Mouse (Mus musculus): ENCODE measurements at regions not wholly inside any gene's neighbourhood (a gene's known extent, or its start where the extent isn't known, plus 50 kb on each side); places are given as distances from the start of the nearest gene placed in this dataset.

DNA sequence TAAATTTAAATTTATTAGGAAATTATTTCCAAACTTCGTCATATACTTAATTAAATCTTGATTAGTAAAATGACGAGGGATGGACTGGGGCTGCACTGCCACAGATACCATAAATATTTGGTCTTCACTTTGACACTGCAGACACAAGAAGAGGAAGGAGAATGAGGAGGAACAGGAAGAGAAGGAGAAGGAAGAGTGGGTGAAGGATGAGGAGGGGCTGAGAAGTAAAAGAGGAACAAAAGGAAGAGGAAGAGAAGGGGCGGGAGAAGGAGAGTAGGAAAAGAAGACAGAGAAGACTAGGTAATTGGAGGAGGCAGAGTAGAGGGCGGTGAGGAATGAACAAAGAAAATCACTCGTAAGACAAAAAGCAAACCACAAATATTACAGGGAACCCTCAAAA lies 556.9 kb upstream of the Mef2c start:
- H3K36me3 ChIP-seq (ENCODE audit: inconsistent target), result no peaks in the 10 kb centered on the region
- no peaks in the 10 kb centered on the region for H3K79me2 ChIP-seq (ENCODE audit: inconsistent target)
- H3K4me3 ChIP-seq (ENCODE audit: inconsistent target), result no peak overlapping the region
- no peak overlapping the region for H3K27ac ChIP-seq
- 81% methylated on average over 5 of the region's 5 CpGs for WGBS (ENCODE audit: missing documents)

DNA sequence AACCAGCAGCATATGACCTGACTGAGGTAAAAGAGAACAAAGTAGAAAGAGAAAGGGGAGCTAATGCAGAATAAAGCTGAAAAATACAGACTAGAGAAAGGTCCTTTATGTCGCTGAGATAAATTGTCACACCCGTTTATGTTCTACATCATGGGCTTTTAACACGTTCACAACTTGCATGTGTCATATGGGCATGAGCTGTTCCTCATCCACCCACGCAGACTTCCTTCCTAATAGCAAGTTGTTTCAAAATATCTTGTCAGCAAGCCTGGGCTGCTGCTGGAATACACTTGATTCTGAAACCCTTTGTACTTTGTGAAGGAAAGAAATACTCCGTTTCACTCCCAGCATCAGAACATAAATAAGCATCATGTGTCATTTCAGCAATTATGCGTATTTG lies 554.3 kb upstream of the Mef2c start:
- 13% methylated on average over 6 of the region's 6 CpGs for WGBS (ENCODE audit: missing documents)
- Histone ChIP-seq H3K27ac (peak overlapping the region; percentile 82), H3K4me3 (ENCODE audit: inconsistent target) (no peak overlapping the region), H3K36me3 (ENCODE audit: inconsistent target) (no peaks in the 10 kb centered on the region), H3K79me2 (ENCODE audit: inconsistent target) (no peaks in the 10 kb centered on the region)

DNA sequence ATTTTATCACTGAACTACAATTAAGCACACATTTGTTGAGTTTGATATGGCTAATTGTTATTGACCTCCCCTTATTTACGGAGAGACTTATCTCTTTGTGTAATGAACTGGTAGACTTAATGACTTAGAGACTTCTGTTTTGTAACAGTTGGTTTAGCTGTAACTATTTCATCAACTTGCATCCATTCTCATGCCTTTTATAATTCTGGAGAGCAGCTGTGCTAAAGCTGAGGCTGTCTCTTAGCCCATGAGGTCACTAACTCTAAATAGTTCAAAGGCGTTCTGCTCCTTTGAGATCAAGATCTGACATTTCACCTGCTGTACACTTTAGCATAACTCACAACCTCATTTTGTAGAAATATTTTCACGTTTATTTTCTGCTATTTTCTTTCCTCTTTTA lies 541.5 kb upstream of the Mef2c start:
- Histone ChIP-seq H3K79me2 (ENCODE audit: inconsistent target) (no peaks in the 10 kb centered on the region), H3K36me3 (ENCODE audit: inconsistent target) (no peaks in the 10 kb centered on the region), H3K4me3 (ENCODE audit: inconsistent target) (no peak overlapping the region), H3K27ac (no peak overlapping the region)
- WGBS (ENCODE audit: missing documents), result 79% methylated on average over 3 of the region's 3 CpGs

DNA sequence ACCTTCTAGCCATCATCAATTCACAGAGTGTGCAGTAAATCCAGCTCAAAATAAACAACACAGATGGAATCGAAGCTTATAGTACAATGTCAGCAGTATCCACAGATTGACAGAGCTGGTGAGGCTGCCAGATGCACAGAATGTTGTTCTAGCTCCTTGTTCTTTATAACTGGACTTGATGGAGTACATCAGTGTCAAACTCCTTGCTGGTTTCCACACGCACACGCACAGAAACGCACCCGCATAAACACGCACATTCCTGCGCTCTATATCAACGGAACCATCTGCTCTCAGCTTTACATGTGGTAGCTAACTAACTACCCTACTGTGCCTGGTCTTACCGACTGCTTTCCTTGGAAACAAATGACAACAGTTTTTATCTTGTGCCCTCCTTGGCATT lies 532.1 kb upstream of the Mef2c start:
- Histone ChIP-seq H3K79me2 (ENCODE audit: inconsistent target) (no peaks in the 10 kb centered on the region), H3K4me3 (ENCODE audit: inconsistent target) (no peak overlapping the region), H3K36me3 (ENCODE audit: inconsistent target) (no peaks in the 10 kb centered on the region), H3K27ac (no peak overlapping the region)
- WGBS (ENCODE audit: missing documents), result 93% methylated on average over 9 of the region's 9 CpGs

- Histone ChIP-seq H3K79me2 (ENCODE audit: inconsistent target) (no peaks in the 10 kb centered on the region), H3K4me3 (ENCODE audit: inconsistent target) (no peak overlapping the region), H3K36me3 (ENCODE audit: inconsistent target) (no peaks in the 10 kb centered on the region), H3K27ac (no peak overlapping the region)
- WGBS (ENCODE audit: missing documents), result 100% methylated on average over 1 of the region's 1 CpGs
Measured at GRCm38 (mm10) chr13:82974210-82974811, 529.5 kb upstream of the Mef2c start.

DNA sequence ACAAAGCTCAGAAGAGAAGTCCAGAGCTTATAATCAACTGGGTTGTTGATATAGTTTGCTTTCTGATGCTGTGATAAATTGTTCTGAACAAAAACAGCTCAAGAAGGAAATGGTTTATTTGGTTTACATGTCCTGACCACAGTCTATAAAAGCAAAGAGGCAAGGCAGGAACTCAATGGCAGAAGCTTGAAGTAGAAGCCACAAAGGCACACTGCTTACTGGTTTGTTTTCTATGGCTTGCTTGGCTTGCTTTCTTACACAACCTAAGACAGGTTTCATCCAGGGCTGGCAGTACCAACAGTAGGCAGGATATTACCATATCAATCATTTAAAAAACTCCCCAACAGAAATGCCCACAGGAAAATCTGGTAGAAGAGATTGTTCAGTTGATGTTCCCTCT lies 502.7 kb upstream of the Mef2c start:
- H3K27ac ChIP-seq, result no peak overlapping the region
- H3K79me2 ChIP-seq (ENCODE audit: inconsistent target), result no peaks in the 10 kb centered on the region
- H3K36me3 ChIP-seq (ENCODE audit: inconsistent target), result no peaks in the 10 kb centered on the region
- H3K4me3 ChIP-seq (ENCODE audit: inconsistent target), result no peak overlapping the region

DNA sequence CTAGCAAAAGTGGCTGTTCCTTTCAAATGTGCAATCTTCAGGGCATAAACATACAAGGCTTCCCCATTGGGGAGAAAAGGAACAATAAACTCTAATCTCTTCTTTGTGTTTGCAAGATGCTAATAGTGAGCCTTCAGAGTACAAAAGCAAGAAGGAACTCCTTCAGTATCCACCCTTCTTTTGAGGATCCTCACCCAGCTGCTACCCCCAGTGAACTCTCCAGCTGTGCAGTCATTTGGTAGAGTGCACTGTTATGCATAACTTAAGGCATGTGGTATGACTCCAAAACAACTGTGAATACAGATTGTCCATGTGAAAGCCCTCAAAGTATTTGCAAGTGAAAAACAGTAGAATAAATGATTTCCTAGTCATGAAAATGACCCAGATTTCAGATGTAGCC lies 487.1 kb upstream of the Mef2c start:
- no peak overlapping the region for H3K27ac ChIP-seq

DNA sequence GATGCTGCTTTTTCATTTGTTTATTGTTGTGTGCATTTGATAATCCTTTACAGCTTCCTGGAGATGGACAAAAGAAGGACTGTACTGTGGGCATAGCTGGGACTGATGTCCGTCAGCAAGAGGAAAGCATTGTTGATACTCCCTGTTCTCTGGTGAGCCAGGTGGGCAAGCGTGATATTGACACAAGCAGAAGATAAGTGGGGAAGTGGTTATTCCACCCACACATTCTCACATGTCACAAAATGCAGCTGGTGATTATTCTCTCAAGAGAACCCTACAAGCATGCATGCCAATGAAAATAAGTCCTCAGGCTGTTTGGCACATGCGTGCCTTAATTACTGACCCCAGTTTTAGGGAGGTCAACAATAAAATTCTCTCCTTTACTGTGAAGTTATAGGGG lies 483.0 kb upstream of the Mef2c start:
- no peaks in the 10 kb centered on the region for H3K36me3 ChIP-seq (ENCODE audit: inconsistent target)
- 60% methylated on average over 3 of the region's 3 CpGs for WGBS (ENCODE audit: missing documents)
- no peaks in the 10 kb centered on the region for H3K79me2 ChIP-seq (ENCODE audit: inconsistent target)
- H3K27ac ChIP-seq, result no peak overlapping the region
- no peak overlapping the region for H3K4me3 ChIP-seq (ENCODE audit: inconsistent target)

More for the DNA sequence above, 487.1 kb upstream of the Mef2c start:
- H3K4me3 ChIP-seq (ENCODE audit: inconsistent target), result no peak overlapping the region
- H3K36me3 ChIP-seq (ENCODE audit: inconsistent target), result no peaks in the 10 kb centered on the region
- no peaks in the 10 kb centered on the region for H3K79me2 ChIP-seq (ENCODE audit: inconsistent target)

GRCm38 (mm10) chr13:83023972-83024371 lies 479.9 kb upstream of the Mef2c start:
- 98% methylated on average over 4 of the region's 4 CpGs for whole genome bisulfite sequencing (ENCODE audit: missing documents)
- Histone ChIP-seq H3K79me2 (ENCODE audit: inconsistent target) (no peaks in the 10 kb centered on the region), H3K4me3 (ENCODE audit: inconsistent target) (no peak overlapping the region), H3K36me3 (ENCODE audit: inconsistent target) (no peaks in the 10 kb centered on the region), H3K27ac (no peak overlapping the region)

DNA sequence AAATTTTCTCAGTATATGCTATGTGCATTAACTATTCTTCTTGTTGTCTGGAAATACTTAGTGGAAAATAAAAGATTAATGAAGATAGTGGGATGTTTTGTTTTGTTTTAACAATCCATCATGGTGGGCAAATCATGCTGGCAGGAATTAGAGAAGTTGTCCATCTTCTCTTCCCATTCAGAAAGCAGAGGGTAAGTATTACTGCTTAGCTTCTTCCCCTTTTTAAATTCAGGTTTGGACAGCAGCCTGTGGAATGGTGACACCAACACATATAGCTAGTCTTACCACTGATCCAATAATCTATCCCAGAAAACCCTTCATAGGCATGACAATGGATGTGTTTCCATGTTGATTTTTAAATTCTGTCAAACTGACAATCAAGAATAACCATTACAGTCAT lies 467.9 kb upstream of the Mef2c start:
- no peaks in the 10 kb centered on the region for H3K79me2 ChIP-seq (ENCODE audit: inconsistent target)
- H3K36me3 ChIP-seq (ENCODE audit: inconsistent target), result no peaks in the 10 kb centered on the region
- no peak overlapping the region for H3K27ac ChIP-seq
- H3K4me3 ChIP-seq (ENCODE audit: inconsistent target), result no peak overlapping the region

DNA sequence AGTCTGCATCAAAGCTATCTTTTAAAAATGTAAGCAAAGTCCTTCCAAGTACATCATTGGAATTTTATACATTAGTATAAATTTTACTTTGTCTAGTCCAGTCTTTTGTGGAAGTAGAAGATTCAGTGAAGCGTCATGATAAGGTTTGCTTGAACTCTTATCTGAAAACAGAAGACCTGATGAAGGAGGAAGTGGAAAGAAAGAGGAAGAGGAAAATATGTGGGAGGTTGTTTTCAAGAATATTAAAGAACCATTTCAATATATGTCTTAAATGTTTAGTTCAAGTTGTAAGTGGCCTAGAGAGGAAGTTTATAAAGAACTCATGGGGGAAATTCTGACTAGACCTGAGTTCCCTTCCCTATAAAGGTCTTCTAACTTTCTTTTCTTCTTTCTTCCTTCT lies 462.3 kb upstream of the Mef2c start:
- Histone ChIP-seq H3K27ac (no peak overlapping the region), H3K79me2 (ENCODE audit: inconsistent target) (no peaks in the 10 kb centered on the region), H3K4me3 (ENCODE audit: inconsistent target) (no peak overlapping the region), H3K36me3 (ENCODE audit: inconsistent target) (no peaks in the 10 kb centered on the region)
- 10% methylated on average over 1 of the region's 1 CpGs for WGBS (ENCODE audit: missing documents)

- no peak overlapping the region for H3K4me3 ChIP-seq (ENCODE audit: inconsistent target)
- 93% methylated on average over 6 of the region's 6 CpGs for WGBS (ENCODE audit: missing documents)
- H3K36me3 ChIP-seq (ENCODE audit: inconsistent target), result no peaks in the 10 kb centered on the region
- H3K27ac ChIP-seq, result no peak overlapping the region
- H3K79me2 ChIP-seq (ENCODE audit: inconsistent target), result no peaks in the 10 kb centered on the region
Measured at GRCm38 (mm10) chr13:83045516-83045915, 458.3 kb upstream of the Mef2c start.

- 96% methylated on average over 2 of the region's 2 CpGs for WGBS (ENCODE audit: missing documents)
- Histone ChIP-seq H3K79me2 (ENCODE audit: inconsistent target) (no peaks in the 10 kb centered on the region), H3K4me3 (ENCODE audit: inconsistent target) (no peak overlapping the region), H3K36me3 (ENCODE audit: inconsistent target) (no peaks in the 10 kb centered on the region), H3K27ac (no peak overlapping the region)
Measured at GRCm38 (mm10) chr13:83045970-83046369, 457.9 kb upstream of the Mef2c start.

DNA sequence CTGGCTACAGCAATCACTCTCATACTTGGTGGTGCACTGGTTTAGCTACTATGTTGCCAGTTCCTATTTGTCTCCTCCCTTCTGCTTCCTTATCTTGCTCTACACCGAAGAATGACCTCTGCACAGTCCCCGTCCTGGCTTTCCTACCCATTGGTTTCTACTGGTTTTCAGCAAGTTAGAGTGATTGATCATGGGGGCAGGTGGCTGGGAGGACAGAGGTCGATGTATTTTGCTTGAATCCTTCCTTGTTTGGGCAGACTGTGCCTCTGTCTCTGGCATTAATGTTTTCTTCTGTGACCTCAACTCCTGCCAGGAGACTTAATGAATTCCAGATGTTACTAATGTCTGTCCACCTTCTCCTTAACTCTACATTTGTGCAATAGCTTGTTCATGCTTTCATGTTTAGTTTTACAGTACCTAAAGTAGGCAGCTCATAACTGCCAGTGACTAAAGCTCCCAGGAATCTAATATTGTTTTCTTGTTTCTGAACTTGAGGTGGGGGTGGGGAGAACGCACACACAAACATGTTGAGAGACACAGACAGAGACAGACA lies 457.2 kb upstream of the Mef2c start:
- WGBS (ENCODE audit: missing documents), result 87% methylated on average over 4 of the region's 4 CpGs
- H3K36me3 ChIP-seq (ENCODE audit: inconsistent target), result no peaks in the 10 kb centered on the region
- H3K79me2 ChIP-seq (ENCODE audit: inconsistent target), result no peaks in the 10 kb centered on the region
- H3K27ac ChIP-seq, result no peak overlapping the region
- no peak overlapping the region for H3K4me3 ChIP-seq (ENCODE audit: inconsistent target)

DNA sequence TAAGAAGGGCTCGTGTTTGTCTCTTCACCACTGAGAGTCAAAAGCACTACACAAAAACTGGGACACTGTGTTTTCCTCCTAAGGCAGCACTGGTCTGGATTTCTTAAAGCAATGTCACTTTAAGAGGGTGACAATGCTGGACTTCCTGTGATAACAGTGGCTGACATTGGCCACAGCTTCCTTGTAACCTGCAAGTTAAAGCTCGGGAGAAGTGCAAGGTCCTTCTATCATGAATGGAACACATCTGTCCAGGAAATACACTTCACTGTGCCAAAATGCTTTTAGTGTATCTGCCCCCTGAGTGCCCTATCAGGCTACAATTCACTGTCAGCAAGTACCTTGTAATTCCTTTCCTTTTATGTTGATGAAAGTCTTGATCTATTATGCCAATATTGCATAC lies 448.0 kb upstream of the Mef2c start:
- 51% methylated on average over 2 of the region's 2 CpGs for WGBS (ENCODE audit: missing documents)
- Histone ChIP-seq H3K36me3 (ENCODE audit: inconsistent target) (no peaks in the 10 kb centered on the region), H3K27ac (no peak overlapping the region), H3K4me3 (ENCODE audit: inconsistent target) (no peak overlapping the region), H3K79me2 (ENCODE audit: inconsistent target) (no peaks in the 10 kb centered on the region)

DNA sequence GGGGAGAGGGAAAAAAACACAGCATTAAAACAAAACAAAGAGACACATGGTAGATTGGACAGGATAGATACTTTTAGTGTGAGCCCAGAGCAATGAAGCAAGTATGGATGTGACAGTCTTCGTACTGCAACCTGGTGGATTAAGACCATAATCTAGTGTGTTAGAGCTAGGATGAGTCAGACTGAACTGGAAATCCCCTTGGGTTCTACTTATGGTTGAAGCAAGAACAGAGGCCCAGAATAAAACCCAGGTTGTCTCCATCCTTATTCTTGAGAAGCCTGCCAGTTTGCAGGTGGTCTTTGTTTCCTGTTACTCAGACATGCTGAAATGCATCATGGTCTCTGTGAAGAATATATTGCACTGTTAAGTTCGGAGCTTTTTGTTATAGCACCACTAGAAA lies 447.4 kb upstream of the Mef2c start:
- H3K4me3 ChIP-seq (ENCODE audit: inconsistent target), result no peak overlapping the region
- H3K27ac ChIP-seq, result no peak overlapping the region
- H3K79me2 ChIP-seq (ENCODE audit: inconsistent target), result no peaks in the 10 kb centered on the region
- 90% methylated on average over 2 of the region's 2 CpGs for WGBS (ENCODE audit: missing documents)
- no peaks in the 10 kb centered on the region for H3K36me3 ChIP-seq (ENCODE audit: inconsistent target)
